Mouse (Mus musculus) neural tube, embryonic 15.5 days (tissue): ENCODE measurements at regions not wholly inside any gene's neighbourhood (a gene's known extent, or its start where the extent isn't known, plus 50 kb on each side); places are given as distances from the start of the nearest gene placed in this dataset.

Experiments used
- ATAC-seq: fragments of 200-750 bp; cut with Nextera tagmentation; 2 replicates; pipeline ENCODE4 v1.8.0; 2017; ENCODE audit warnings: mild to moderate bottlenecking, moderate TSS enrichment, moderate library complexity; ENCODE audit not compliant: low FRiP score
- H3K27ac ChIP-seq: fragments of 300-500 bp; sonication (generic); replicated peaks from 2 replicates; pipeline ENCODE4 v1.5.1; 2015; ENCODE audit warnings: mild to moderate bottlenecking, inconsistent platforms
- H3K27me3 ChIP-seq: fragments of 300-500 bp; sonication (generic); replicated peaks from 2 replicates; pipeline ENCODE4 v1.6.1; 2015; ENCODE audit warnings: inconsistent platforms
- H3K36me3 ChIP-seq: fragments of 300-500 bp; sonication (generic); 2 replicates; pipeline ENCODE4 v1.6.1; 2015; ENCODE audit warnings: inconsistent platforms
- H3K4me1 ChIP-seq: fragments of 300-500 bp; sonication (generic); 2 replicates; pipeline ENCODE4 v1.6.1; 2015; ENCODE audit warnings: inconsistent platforms
- H3K4me2 ChIP-seq: fragments of 300-500 bp; sonication (generic); 2 replicates; pipeline ENCODE4 v1.6.1; 2015; ENCODE audit warnings: inconsistent platforms, mild to moderate bottlenecking, moderate library complexity
- H3K4me3 ChIP-seq: fragments of 300-500 bp; sonication (generic); replicated peaks from 2 replicates; pipeline ENCODE4 v1.5.1; 2015; ENCODE audit warnings: mild to moderate bottlenecking, inconsistent platforms
- H3K9ac ChIP-seq: fragments of 300-500 bp; sonication (generic); replicated peaks from 2 replicates; pipeline ENCODE4 v1.6.1; 2015; ENCODE audit warnings: mild to moderate bottlenecking, inconsistent platforms
- H3K9me3 ChIP-seq: fragments of 300-500 bp; sonication (generic); replicated peaks from 2 replicates; pipeline ENCODE4 v1.6.1; 2016; ENCODE audit warnings: inconsistent platforms
- WGBS: fragments of 180-500 bp; shearing (Covaris S2); methylation state at CpG from one replicate; pipeline ENCODE4 v1.1.7; 2015; ENCODE audit warnings: mixed read lengths; 5-methylcytosine and 5-hydroxymethylcytosine counted together

DNA sequence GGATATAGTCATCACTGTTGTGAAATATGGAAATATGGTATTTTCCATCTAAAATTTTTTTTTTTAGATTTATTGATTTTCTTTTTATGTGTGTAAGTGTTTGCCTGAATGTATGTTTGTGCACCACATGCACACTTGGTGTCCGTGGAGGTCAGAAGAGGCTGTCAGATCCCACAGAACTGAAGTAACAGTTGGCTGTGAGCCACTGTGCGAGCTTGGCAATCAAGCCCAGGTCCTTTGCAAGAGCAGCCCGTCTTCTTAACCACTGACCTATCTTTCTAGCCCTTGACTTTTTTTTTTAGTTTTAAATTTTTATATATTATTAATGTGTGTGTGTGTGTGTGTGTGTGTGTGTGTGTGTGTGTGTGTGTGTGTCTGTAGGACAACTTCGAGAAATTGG, 52.5 kb upstream of the Zfp618 start:
- no peaks in the 10 kb centered on the region for H3K9me3 ChIP-seq
- H3K9ac ChIP-seq = no peak overlapping the region
- H3K27me3 ChIP-seq = no peaks in the 10 kb centered on the region
- H3K27ac ChIP-seq = no peak overlapping the region
- H3K4me3 ChIP-seq = no peak overlapping the region
- 74% methylated on average over 4 of the region's 4 CpGs for WGBS
- H3K4me2 ChIP-seq = no peak overlapping the region
- no peaks in the 10 kb centered on the region for H3K36me3 ChIP-seq
- ATAC-seq = no peak
- no peaks in the 10 kb centered on the region for H3K4me1 ChIP-seq
